Mouse (Mus musculus) hindbrain, embryonic 16.5 days (tissue): Measurements from ENCODE around the gene Fstl4. TPM values are rescaled to one million over a fixed set of nuclear protein-coding genes. Genes with fewer than 3 reads are reported as not detected.

Experiments used
- ATAC-seq: fragments of 200-750 bp; cut with Nextera tagmentation; 2 replicates; pipeline ENCODE4 v1.8.0; 2017; ENCODE audit warnings: moderate TSS enrichment, moderate library complexity
- H3K27ac ChIP-seq: fragments of 300-500 bp; sonication (generic); 2 replicates; pipeline ENCODE4 v1.5.1; 2014; ENCODE audit warnings: low read depth, mild to moderate bottlenecking, control low read depth, low read length, moderate library complexity
- H3K27me3 ChIP-seq: fragments of 300-500 bp; sonication (generic); replicated peaks from 2 replicates; pipeline ENCODE4 v1.6.1; 2014; ENCODE audit warnings: low read length; ENCODE audit not compliant: control insufficient read depth, insufficient read depth
- H3K36me3 ChIP-seq: fragments of 300-500 bp; sonication (generic); 2 replicates; pipeline ENCODE4 v1.6.1; 2014; ENCODE audit warnings: mild to moderate bottlenecking, low read length, moderate library complexity, mixed read lengths; ENCODE audit not compliant: control insufficient read depth, insufficient read depth
- H3K4me1 ChIP-seq: fragments of 300-500 bp; sonication (generic); 2 replicates; pipeline ENCODE4 v1.6.1; 2014; ENCODE audit warnings: low read depth, low read length; ENCODE audit not compliant: control insufficient read depth, insufficient read depth
- H3K4me2 ChIP-seq: fragments of 300-500 bp; sonication (generic); 2 replicates; pipeline ENCODE4 v1.6.1; 2014; ENCODE audit warnings: mild to moderate bottlenecking, low read length, control low read depth, moderate library complexity
- H3K4me3 ChIP-seq: fragments of 300-500 bp; sonication (generic); 2 replicates; pipeline ENCODE4 v1.5.1; 2014; ENCODE audit warnings: mild to moderate bottlenecking, low read length, control low read depth, moderate library complexity
- H3K9ac ChIP-seq: fragments of 300-500 bp; sonication (generic); 2 replicates; pipeline ENCODE4 v1.6.1; 2014; ENCODE audit warnings: low read depth, mild to moderate bottlenecking, control low read depth, low read length, moderate library complexity
- H3K9me3 ChIP-seq: fragments of 300-500 bp; sonication (generic); 2 replicates; pipeline ENCODE4 v1.6.1; 2014; ENCODE audit warnings: mild to moderate bottlenecking, low read length, moderate library complexity; ENCODE audit not compliant: control insufficient read depth
- WGBS: fragments of 180-500 bp; shearing (Covaris S2); extraction: QIAGEN DNeasy Blood & Tissue Kit; methylation state at CpG from one replicate; pipeline ENCODE4 v1.1.7; 2014; 5-methylcytosine and 5-hydroxymethylcytosine counted together
- polyA plus RNA-seq: library from polyadenylated mRNA; unstranded; fragments of >200 nt; fragmentation: Nextera tagmentation; extraction: Ambion mirVana; gene quantifications from 2 replicates; pipeline ENCODE4 v1.2.1, GENCODE M21; 2015

Fstl4 gene
- polyA plus RNA-seq, 1 experiment from 2014 or later = 14.2 TPM

- H3K27ac ChIP-seq = no peak overlapping the region
- no peaks in the 10 kb centered on the region for H3K9me3 ChIP-seq
- no peaks in the 10 kb centered on the region for H3K36me3 ChIP-seq
- H3K4me2 ChIP-seq = no peak overlapping the region
- no peak overlapping the region for H3K9ac ChIP-seq
- 69% methylated on average over 1 of the region's 1 CpGs for WGBS
- no peak for ATAC-seq
- peaks cover 12% of the 10 kb centered on the region for H3K4me1 ChIP-seq
- H3K4me3 ChIP-seq = no peak overlapping the region
- H3K27me3 ChIP-seq = peaks cover 11% of the 10 kb centered on the region
Measured at GRCm38 (mm10) chr11:52761800-52762199, 2.6 kb upstream of the Fstl4 start.

DNA sequence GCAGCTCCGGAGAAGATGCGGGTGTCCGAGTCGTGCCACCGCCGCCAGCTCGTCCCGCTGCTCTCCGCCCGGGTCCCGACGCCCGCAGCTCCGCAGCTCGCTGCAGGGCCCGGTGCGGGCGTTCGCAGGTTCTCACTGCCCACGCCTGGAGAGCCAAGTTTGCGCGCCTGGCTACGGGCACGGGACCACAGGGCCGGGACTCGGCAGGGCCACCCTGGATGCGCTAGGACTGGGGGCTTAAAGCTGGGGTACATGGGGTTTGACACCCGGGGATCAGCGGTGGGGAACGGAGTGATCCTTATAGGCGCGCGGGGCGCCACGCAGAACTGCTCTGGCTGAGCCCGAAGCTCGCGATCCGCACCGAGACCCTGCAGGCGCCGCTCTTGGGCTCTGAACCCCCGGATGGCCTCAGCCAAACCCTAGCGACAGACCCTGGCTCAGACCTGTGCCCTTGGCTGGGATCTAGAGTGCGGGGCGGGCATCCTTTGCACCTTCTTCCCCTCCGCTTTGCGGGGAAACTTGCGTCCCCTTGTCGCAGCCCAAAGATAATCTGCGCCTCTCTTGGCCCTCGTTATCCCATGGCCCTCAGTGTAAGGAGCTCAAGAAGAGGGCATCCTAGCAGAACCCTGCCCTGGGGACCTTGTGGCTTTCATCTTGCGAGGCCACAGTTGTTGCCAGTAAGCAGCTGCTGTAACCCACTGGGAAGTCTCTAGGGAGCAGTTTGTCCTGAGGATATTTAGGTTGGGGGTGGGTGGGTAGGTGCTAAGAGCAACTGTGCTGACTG lies 652 bp downstream of the Fstl4 start:
- Histone ChIP-seq H3K36me3 (no peaks in the 10 kb centered on the region), H3K4me2 (peak overlapping the region; percentile 93), H3K9ac (peak overlapping the region; percentile 78), H3K4me1 (peaks cover 12% of the 10 kb centered on the region), H3K9me3 (no peaks in the 10 kb centered on the region), H3K27me3 (peaks cover 11% of the 10 kb centered on the region), H3K27ac (no peak overlapping the region; the same call in 1 of the 2 replicates), H3K4me3 (peak overlapping the region; percentile 73)
- under 1% methylated on average over 49 of the region's 53 CpGs for WGBS
- peak; percentile 51 for ATAC-seq

DNA sequence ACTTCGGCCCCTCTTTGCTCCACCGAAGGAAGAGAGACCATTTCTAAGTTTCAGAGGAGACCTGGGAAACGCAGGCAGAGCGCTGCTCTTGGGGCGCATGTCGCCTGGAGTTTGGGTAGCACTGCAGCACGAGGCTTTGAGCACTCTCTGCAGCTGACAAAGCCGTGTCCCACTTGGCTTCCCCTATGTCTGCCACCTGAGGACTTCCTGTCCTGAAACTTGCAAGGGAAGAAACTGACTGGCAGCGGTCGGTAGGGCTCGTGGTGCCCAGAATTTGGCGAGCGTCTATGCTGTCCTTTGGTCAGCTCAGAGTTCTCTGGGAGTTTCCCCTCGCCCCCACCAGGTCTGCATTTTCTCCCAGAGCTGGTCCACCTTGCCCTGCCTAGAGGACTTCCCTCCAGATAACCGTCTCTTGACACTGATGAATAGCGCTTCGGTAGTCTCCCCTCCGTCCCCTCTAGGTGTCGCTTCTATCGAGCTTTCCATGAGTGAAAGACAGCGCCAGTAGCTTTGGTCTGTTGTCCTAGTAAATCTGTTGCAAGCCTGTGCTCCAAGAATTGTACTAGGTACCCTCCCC lies 1.3 kb downstream of the Fstl4 start:
- Histone ChIP-seq H3K36me3 (no peaks in the 10 kb centered on the region), H3K4me3 (peak overlapping the region; percentile 73), H3K27ac (no peak overlapping the region), H3K27me3 (peaks cover 11% of the 10 kb centered on the region), H3K9me3 (no peaks in the 10 kb centered on the region), H3K9ac (peak overlapping the region; percentile 30; the same call in 1 of the 2 replicates), H3K4me1 (peaks cover 12% of the 10 kb centered on the region), H3K4me2 (peak overlapping the region; percentile 93)
- 4% methylated on average over 21 of the region's 21 CpGs for WGBS
- ATAC-seq = peak; percentile 63; the same call in 1 of the 2 replicates

- Histone ChIP-seq H3K27ac (no peak overlapping the region), H3K36me3 (no peaks in the 10 kb centered on the region), H3K27me3 (peaks cover 6% of the 10 kb centered on the region), H3K4me1 (peaks cover 12% of the 10 kb centered on the region), H3K9me3 (no peaks in the 10 kb centered on the region; the same call in 1 of the 2 replicates), H3K4me2 (no peak overlapping the region), H3K4me3 (no peak overlapping the region), H3K9ac (no peak overlapping the region)
- 66% methylated on average over 3 of the region's 3 CpGs for WGBS
- no peak for ATAC-seq
Measured at GRCm38 (mm10) chr11:52767921-52768320, 3.5 kb downstream of the Fstl4 start.

DNA sequence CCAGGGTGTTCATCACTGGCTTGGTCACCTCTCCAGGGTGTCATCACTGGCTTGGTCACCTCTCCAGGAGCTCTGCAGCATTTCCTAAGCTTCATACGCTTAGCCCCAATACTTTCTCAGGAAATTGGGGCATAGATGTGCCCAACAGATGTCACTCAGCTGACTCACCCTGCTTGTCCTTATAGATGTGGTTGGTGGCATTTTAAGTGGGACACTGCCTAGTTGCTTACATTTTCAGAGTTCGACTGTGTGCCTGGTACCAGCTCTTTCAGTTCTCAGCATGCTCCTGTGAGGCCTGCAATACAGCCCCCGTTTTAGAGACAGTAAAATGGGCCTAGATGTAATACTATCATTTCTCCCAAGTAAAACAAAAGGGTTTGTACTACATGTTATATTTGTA lies 8.6 kb downstream of the Fstl4 start:
- no peak overlapping the region for H3K9ac ChIP-seq
- 80% methylated on average over 3 of the region's 3 CpGs for WGBS

GRCm38 (mm10) chr11:52775291-52775690 lies 10.9 kb downstream of the Fstl4 start:
- Histone ChIP-seq H3K36me3 (no peaks in the 10 kb centered on the region), H3K4me1 (no peaks in the 10 kb centered on the region), H3K4me2 (no peak overlapping the region), H3K27me3 (no peaks in the 10 kb centered on the region), H3K9me3 (no peaks in the 10 kb centered on the region; the same call in 1 of the 2 replicates), H3K4me3 (no peak overlapping the region), H3K27ac (no peak overlapping the region), H3K9ac (no peak overlapping the region)
- no peak for ATAC-seq
- 63% methylated on average over 3 of the region's 3 CpGs for WGBS

More for the DNA sequence above, 8.6 kb downstream of the Fstl4 start:
- no peak for ATAC-seq
- Histone ChIP-seq H3K27ac (no peak overlapping the region), H3K4me3 (no peak overlapping the region), H3K9me3 (no peaks in the 10 kb centered on the region; the same call in 1 of the 2 replicates), H3K4me2 (no peak overlapping the region), H3K36me3 (no peaks in the 10 kb centered on the region), H3K4me1 (no peaks in the 10 kb centered on the region), H3K27me3 (no peaks in the 10 kb centered on the region)

DNA sequence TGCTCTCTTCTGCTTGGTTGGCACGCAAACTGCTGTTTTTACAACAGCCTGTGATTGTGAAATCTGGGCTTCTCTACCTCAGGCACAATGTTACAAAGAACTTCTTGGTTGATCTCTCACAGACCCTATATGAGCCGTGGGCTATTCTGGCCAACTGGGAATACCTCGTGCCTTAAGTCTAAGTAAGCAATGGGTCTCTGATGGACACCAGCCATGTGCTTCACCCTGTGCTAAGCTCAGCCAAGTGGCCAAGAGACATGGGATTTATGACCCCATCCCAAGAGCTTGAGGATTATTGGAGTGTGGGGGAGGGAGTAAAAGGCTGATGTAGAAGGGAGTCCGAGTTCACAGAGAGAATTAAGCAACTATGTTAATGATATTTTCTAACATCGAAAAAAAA lies 18.0 kb downstream of the Fstl4 start:
- no peak overlapping the region for H3K4me2 ChIP-seq
- H3K9ac ChIP-seq = no peak overlapping the region
- no peak overlapping the region for H3K4me3 ChIP-seq
- no peaks in the 10 kb centered on the region for H3K9me3 ChIP-seq
- H3K27ac ChIP-seq = no peak overlapping the region
- H3K27me3 ChIP-seq = no peaks in the 10 kb centered on the region
- WGBS = 91% methylated on average over 5 of the region's 5 CpGs
- no peak for ATAC-seq
- no peaks in the 10 kb centered on the region for H3K4me1 ChIP-seq
- no peaks in the 10 kb centered on the region for H3K36me3 ChIP-seq

- no peak overlapping the region for H3K4me2 ChIP-seq
- no peaks in the 10 kb centered on the region for H3K27me3 ChIP-seq
- no peaks in the 10 kb centered on the region for H3K4me1 ChIP-seq
- H3K4me3 ChIP-seq = no peak overlapping the region
- H3K27ac ChIP-seq = no peak overlapping the region
- H3K36me3 ChIP-seq = no peaks in the 10 kb centered on the region
- no peak for ATAC-seq
- no peak overlapping the region for H3K9ac ChIP-seq
- H3K9me3 ChIP-seq = no peaks in the 10 kb centered on the region
- 76% methylated on average over 5 of the region's 5 CpGs for WGBS
Measured at GRCm38 (mm10) chr11:52794331-52794730, 29.9 kb downstream of the Fstl4 start.

- Histone ChIP-seq H3K36me3 (no peaks in the 10 kb centered on the region), H3K4me2 (no peak overlapping the region), H3K9ac (no peak overlapping the region), H3K27ac (no peak overlapping the region), H3K9me3 (no peaks in the 10 kb centered on the region), H3K4me1 (no peaks in the 10 kb centered on the region), H3K27me3 (no peaks in the 10 kb centered on the region), H3K4me3 (no peak overlapping the region)
- ATAC-seq = no peak
- 90% methylated on average over 2 of the region's 2 CpGs for WGBS
Measured at GRCm38 (mm10) chr11:52809542-52809941, 45.1 kb downstream of the Fstl4 start.
